Mouse (Mus musculus): ENCODE data around the gene Eif3i. TPM values are rescaled to one million over a fixed set of nuclear protein-coding genes. Genes with fewer than 3 reads are reported as not detected.

Gene Eif3i
- polyA plus RNA-seq, 1 experiment from 2014 or later: 200 TPM

GRCm38 (mm10) chr4:129575171-129575844 lies 25.1 kb downstream of the Eif3i start:
- H3K9me3 ChIP-seq (replicated peaks; ENCODE audit: control insufficient read depth, low read length): no peaks in the 10 kb centered on the region
- no peaks in the 10 kb centered on the region for H3K36me3 ChIP-seq (ENCODE audit: control insufficient read depth, insufficient read depth, low read length)
- 33% methylated on average over 7 of the region's 8 CpGs for WGBS (ENCODE audit: insufficient replicate concordance)
- no peaks in the 10 kb centered on the region for H3K27me3 ChIP-seq (ENCODE audit: control insufficient read depth, insufficient read depth, low read length)
- H3K9ac ChIP-seq (ENCODE audit: low read depth, low read length): 0 out of 2 replicates have a peak overlapping the region, but pooled peaks have one; percentile 54
- peaks cover 6% of the 10 kb centered on the region; the same call in 1 of the 2 replicates for H3K4me1 ChIP-seq (ENCODE audit: control insufficient read depth, insufficient read depth, low read length)
- H3K4me3 ChIP-seq (ENCODE audit: low read depth, low read length): no peak overlapping the region
- H3K4me2 ChIP-seq: peak overlapping the region; percentile 8; the same call in 1 of the 2 replicates
- peak overlapping the region; percentile 68; the same call in 1 of the 2 replicates for H3K27ac ChIP-seq (ENCODE audit: low read depth, low read length)
- ATAC-seq (replicated peaks; ENCODE audit: insufficient number of reproducible peaks, low FRiP score, low TSS enrichment): no peak

- Histone ChIP-seq H3K9me3 (replicated peaks; ENCODE audit: control insufficient read depth, low read length) (no peaks in the 10 kb centered on the region), H3K4me1 (ENCODE audit: control insufficient read depth, insufficient read depth, low read length) (peaks cover 6% of the 10 kb centered on the region; the same call in 1 of the 2 replicates), H3K36me3 (ENCODE audit: control insufficient read depth, insufficient read depth, low read length) (no peaks in the 10 kb centered on the region), H3K9ac (ENCODE audit: low read depth, low read length) (no peak within 1 kb of the TSS), H3K4me3 (ENCODE audit: low read depth, low read length) (no peak within 1 kb of the TSS), H3K4me2 (no peak within 1 kb of the TSS), H3K27me3 (ENCODE audit: control insufficient read depth, insufficient read depth, low read length) (no peaks in the 10 kb centered on the region), H3K27ac (ENCODE audit: low read depth, low read length) (peak within 1 kb of the TSS; percentile 0; the same call in 1 of the 2 replicates)
- 80% methylated on average over 8 of the region's 8 CpGs for WGBS (ENCODE audit: insufficient replicate concordance)
- ATAC-seq (replicated peaks; ENCODE audit: insufficient number of reproducible peaks, low FRiP score, low TSS enrichment): no peak
These were observed 27.0 kb downstream of the Eif3i start, which contains the start of gene Lck for GRCm38 (mm10) chr4:129573430-129573829. TSS of gene Lck (minus strand) at chr4:129573641.

- Histone ChIP-seq H3K27me3 (ENCODE audit: control insufficient read depth, insufficient read depth, low read length) (no peaks in the 10 kb centered on the region), H3K4me2 (no peak overlapping the region), H3K36me3 (ENCODE audit: control insufficient read depth, insufficient read depth, low read length) (no peaks in the 10 kb centered on the region), H3K4me3 (ENCODE audit: low read depth, low read length) (no peak overlapping the region), H3K27ac (ENCODE audit: low read depth, low read length) (no peak overlapping the region), H3K9ac (ENCODE audit: low read depth, low read length) (no peak overlapping the region), H3K9me3 (replicated peaks; ENCODE audit: control insufficient read depth, low read length) (no peaks in the 10 kb centered on the region), H3K4me1 (ENCODE audit: control insufficient read depth, insufficient read depth, low read length) (peaks cover 6% of the 10 kb centered on the region; the same call in 1 of the 2 replicates)
- 98% methylated on average over 4 of the region's 4 CpGs for WGBS (ENCODE audit: insufficient replicate concordance)
- no peak for ATAC-seq (replicated peaks; ENCODE audit: insufficient number of reproducible peaks, low FRiP score, low TSS enrichment)
These were observed 27.4 kb downstream of the Eif3i start for GRCm38 (mm10) chr4:129573093-129573370.

GRCm38 (mm10) chr4:129572236-129573092 lies 28.0 kb downstream of the Eif3i start:
- ATAC-seq (replicated peaks; ENCODE audit: insufficient number of reproducible peaks, low FRiP score, low TSS enrichment): no peak
- peak overlapping the region; percentile 0; the same call in 1 of the 2 replicates for H3K27ac ChIP-seq (ENCODE audit: low read depth, low read length)
- 63% methylated on average over 13 of the region's 13 CpGs for WGBS (ENCODE audit: insufficient replicate concordance)

GRCm38 (mm10) chr4:129571551-129572084 lies 28.8 kb downstream of the Eif3i start:
- no peak overlapping the region for H3K27ac ChIP-seq (ENCODE audit: low read depth, low read length)
- peaks cover 6% of the 10 kb centered on the region; the same call in 1 of the 2 replicates for H3K4me1 ChIP-seq (ENCODE audit: control insufficient read depth, insufficient read depth, low read length)
- H3K36me3 ChIP-seq (ENCODE audit: control insufficient read depth, insufficient read depth, low read length): no peaks in the 10 kb centered on the region
- no peak for ATAC-seq (replicated peaks; ENCODE audit: insufficient number of reproducible peaks, low FRiP score, low TSS enrichment)
- H3K27me3 ChIP-seq (ENCODE audit: control insufficient read depth, insufficient read depth, low read length): no peaks in the 10 kb centered on the region
- no peak overlapping the region for H3K9ac ChIP-seq (ENCODE audit: low read depth, low read length)
- no peaks in the 10 kb centered on the region for H3K9me3 ChIP-seq (replicated peaks; ENCODE audit: control insufficient read depth, low read length)
- WGBS (ENCODE audit: insufficient replicate concordance): 68% methylated on average over 8 of the region's 8 CpGs
- H3K4me3 ChIP-seq (ENCODE audit: low read depth, low read length): no peak overlapping the region
- no peak overlapping the region for H3K4me2 ChIP-seq

More at GRCm38 (mm10) chr4:129572236-129573092, 28.0 kb downstream of the Eif3i start:
- Histone ChIP-seq H3K27me3 (ENCODE audit: control insufficient read depth, insufficient read depth, low read length) (no peaks in the 10 kb centered on the region), H3K4me2 (no peak overlapping the region), H3K4me1 (ENCODE audit: control insufficient read depth, insufficient read depth, low read length) (peaks cover 6% of the 10 kb centered on the region; the same call in 1 of the 2 replicates), H3K4me3 (ENCODE audit: low read depth, low read length) (no peak overlapping the region), H3K9me3 (replicated peaks; ENCODE audit: control insufficient read depth, low read length) (no peaks in the 10 kb centered on the region), H3K9ac (ENCODE audit: low read depth, low read length) (no peak overlapping the region), H3K36me3 (ENCODE audit: control insufficient read depth, insufficient read depth, low read length) (no peaks in the 10 kb centered on the region)

GRCm38 (mm10) chr4:129570028-129570427 lies 30.4 kb downstream of the Eif3i start:
- 81% methylated on average over 6 of the region's 6 CpGs for WGBS (ENCODE audit: insufficient replicate concordance)
- Histone ChIP-seq H3K27ac (ENCODE audit: low read depth, low read length) (no peak overlapping the region), H3K4me1 (ENCODE audit: control insufficient read depth, insufficient read depth, low read length) (peaks cover 1% of the 10 kb centered on the region; the same call in 1 of the 2 replicates), H3K4me3 (ENCODE audit: low read depth, low read length) (no peak overlapping the region), H3K27me3 (ENCODE audit: control insufficient read depth, insufficient read depth, low read length) (no peaks in the 10 kb centered on the region), H3K9me3 (replicated peaks; ENCODE audit: control insufficient read depth, low read length) (no peaks in the 10 kb centered on the region), H3K4me2 (no peak overlapping the region), H3K9ac (ENCODE audit: low read depth, low read length) (no peak overlapping the region), H3K36me3 (ENCODE audit: control insufficient read depth, insufficient read depth, low read length) (no peaks in the 10 kb centered on the region)
- no peak for ATAC-seq (replicated peaks; ENCODE audit: insufficient number of reproducible peaks, low FRiP score, low TSS enrichment)

GRCm38 (mm10) chr4:129568366-129568765 lies 32.1 kb downstream of the Eif3i start:
- no peak for ATAC-seq (replicated peaks; ENCODE audit: insufficient number of reproducible peaks, low FRiP score, low TSS enrichment)
- H3K9ac ChIP-seq (ENCODE audit: low read depth, low read length): no peak overlapping the region
- H3K4me2 ChIP-seq: no peak overlapping the region
- H3K36me3 ChIP-seq (ENCODE audit: control insufficient read depth, insufficient read depth, low read length): no peaks in the 10 kb centered on the region
- no peaks in the 10 kb centered on the region for H3K4me1 ChIP-seq (ENCODE audit: control insufficient read depth, insufficient read depth, low read length)
- H3K27ac ChIP-seq (ENCODE audit: low read depth, low read length): no peak overlapping the region
- H3K9me3 ChIP-seq (replicated peaks; ENCODE audit: control insufficient read depth, low read length): no peaks in the 10 kb centered on the region
- WGBS (ENCODE audit: insufficient replicate concordance): 83% methylated on average over 7 of the region's 7 CpGs
- no peak overlapping the region for H3K4me3 ChIP-seq (ENCODE audit: low read depth, low read length)
- H3K27me3 ChIP-seq (ENCODE audit: control insufficient read depth, insufficient read depth, low read length): no peaks in the 10 kb centered on the region

- H3K9me3 ChIP-seq (replicated peaks; ENCODE audit: control insufficient read depth, low read length): no peaks in the 10 kb centered on the region
- H3K36me3 ChIP-seq (ENCODE audit: control insufficient read depth, insufficient read depth, low read length): no peaks in the 10 kb centered on the region
- H3K27ac ChIP-seq (ENCODE audit: low read depth, low read length): no peak overlapping the region
- H3K27me3 ChIP-seq (ENCODE audit: control insufficient read depth, insufficient read depth, low read length): no peaks in the 10 kb centered on the region
- no peaks in the 10 kb centered on the region for H3K4me1 ChIP-seq (ENCODE audit: control insufficient read depth, insufficient read depth, low read length)
- no peak overlapping the region for H3K9ac ChIP-seq (ENCODE audit: low read depth, low read length)
- no peak overlapping the region for H3K4me2 ChIP-seq
- ATAC-seq (replicated peaks; ENCODE audit: insufficient number of reproducible peaks, low FRiP score, low TSS enrichment): no peak
- 79% methylated on average over 6 of the region's 6 CpGs for WGBS (ENCODE audit: insufficient replicate concordance)
- no peak overlapping the region for H3K4me3 ChIP-seq (ENCODE audit: low read depth, low read length)
These were observed 35.3 kb downstream of the Eif3i start for GRCm38 (mm10) chr4:129565139-129565538.

Measured in heart, embryonic 11.5 days (tissue).